21 mouse cellular contexts compared by ENCODE assay signal in the genomic region with DNA sequence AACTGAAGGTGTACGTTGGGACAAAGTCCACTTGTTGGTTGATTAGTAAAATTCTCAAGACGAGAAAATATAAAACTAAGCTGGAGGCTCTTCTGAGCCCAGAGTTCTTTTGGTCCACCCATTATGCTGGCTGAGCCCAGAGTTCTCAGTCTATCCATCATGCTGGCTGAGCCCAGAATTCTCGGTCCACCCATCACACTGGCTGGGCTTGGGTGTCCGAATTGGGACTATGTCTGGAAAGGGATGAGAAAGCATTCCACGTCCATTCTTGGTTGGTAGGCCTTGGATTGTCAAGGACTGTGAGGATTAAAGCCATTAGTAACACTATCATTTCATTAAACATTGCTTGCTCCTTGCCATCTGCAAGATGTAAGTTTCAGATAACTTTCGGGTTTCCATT. TPM values are rescaled to one million over a fixed set of nuclear protein-coding genes. Genes with fewer than 3 reads are reported as not detected.
A peak's percentile ranks its signal among the peaks of the same experiment; 100 is the strongest.
DNase-seq lines count a peak whose midpoint lies in the region; ATAC-seq and TF ChIP-seq lines count a peak whose summit lies in the region.
"Had no signal": no experiment of that assay in that cellular context is flagged by ENCODE, and none has a peak within 500 bp of the region (broad histone marks: within the 10 kb centered on the region; RNA-seq: fewer than 3 reads in every experiment).

No protein-coding gene starts in this region.

- H3K4me1 ChIP-seq in intestine, embryonic 16.5 days (ENCODE audit: control insufficient read depth, insufficient read depth, low read length), result peaks cover 12% of the 10 kb centered on the region
- H3K4me1 ChIP-seq in intestine, postnatal 0 days (replicated peaks; ENCODE audit: control insufficient read depth, insufficient read depth, low read length), result 0 out of 2 replicates have a peak, but pooled peaks cover 7% of the 10 kb centered on the region
- peaks cover 25% of the 10 kb centered on the region for H3K4me1 ChIP-seq in embryonic facial prominence, embryonic 14.5 days (ENCODE audit: control insufficient read depth, insufficient read depth, low read length)
- H3K4me1 ChIP-seq: neural tube, embryonic 15.5 days had no signal

- H3K4me2 ChIP-seq in intestine, embryonic 16.5 days (ENCODE audit: low read depth, low read length), result no peak overlapping the region
- no peak overlapping the region for H3K4me2 ChIP-seq in intestine, postnatal 0 days (replicated peaks; ENCODE audit: low read depth)
- 0 out of 2 replicates have a peak overlapping the region, but pooled peaks have one; percentile 3 for H3K4me2 ChIP-seq in embryonic facial prominence, embryonic 14.5 days (ENCODE audit: low read depth, low read length)
- H3K4me2 ChIP-seq: limb, embryonic 12.5 days; midbrain, embryonic 11.5 days; neural tube, embryonic 15.5 days had no signal

- H3K4me3 ChIP-seq in intestine, embryonic 16.5 days (ENCODE audit: low read length), result no peak overlapping the region
- H3K4me3 ChIP-seq in intestine, postnatal 0 days (ENCODE audit: low read depth, low read length), result no peak overlapping the region
- H3K4me3 ChIP-seq in embryonic facial prominence, embryonic 14.5 days (ENCODE audit: low read depth, low read length), result no peak overlapping the region
- H3K4me3 ChIP-seq: heart, embryonic 10.5 days; limb, embryonic 12.5 days; neural tube, embryonic 15.5 days had no signal

- WGBS in intestine, embryonic 16.5 days, result 62% methylated on average over 6 of the region's 6 CpGs
- WGBS in intestine, postnatal 0 days, result 53% methylated on average over 6 of the region's 6 CpGs
- WGBS in embryonic facial prominence, embryonic 14.5 days, result 62% methylated on average over 6 of the region's 6 CpGs

- peak overlapping the region; percentile 24; the same call in 1 of the 2 replicates for H3K27ac ChIP-seq in intestine, embryonic 16.5 days (ENCODE audit: low read length)
- no peak overlapping the region for H3K27ac ChIP-seq in intestine, postnatal 0 days (ENCODE audit: low read depth, low read length)
- peak overlapping the region; percentile 46; the same call in 1 of the 2 replicates for H3K27ac ChIP-seq in embryonic facial prominence, embryonic 14.5 days (replicated peaks; ENCODE audit: low read depth, low read length)
- H3K27ac ChIP-seq: heart, embryonic 10.5 days; kidney, postnatal 0 days; liver, embryonic 14.5 days; macrophage; neural tube, embryonic 15.5 days had no signal

- TF ChIP-seq CTCF in intestine, postnatal 0 days (IDR thresholded peaks at IDR 0.05; ENCODE audit: low read depth), result no peak

- no peak for ATAC-seq in intestine, embryonic 16.5 days
- ATAC-seq in intestine, postnatal 0 days, result no peak
- ATAC-seq in embryonic facial prominence, embryonic 14.5 days (ENCODE audit: low read depth), result no peak
- ATAC-seq in megakaryocyte-erythroid progenitor cell, adult 5-6 weeks (replicated peaks; ENCODE audit: low FRiP score, low TSS enrichment, poor library complexity, severe bottlenecking), result peak; percentile 71; the same call in 1 of the 2 replicates
- ATAC-seq: forebrain, embryonic 14.5 days had no signal

- no peaks in the 10 kb centered on the region for H3K27me3 ChIP-seq in intestine, embryonic 16.5 days (replicated peaks; ENCODE audit: control insufficient read depth, insufficient read depth, low read length)
- H3K27me3 ChIP-seq in intestine, postnatal 0 days (replicated peaks; ENCODE audit: control insufficient read depth, insufficient read depth, low read length), result no peaks in the 10 kb centered on the region
- H3K27me3 ChIP-seq in embryonic facial prominence, embryonic 14.5 days (replicated peaks; ENCODE audit: control insufficient read depth, insufficient read depth, low read length), result no peaks in the 10 kb centered on the region
- H3K27me3 ChIP-seq: neural tube, embryonic 15.5 days had no signal

- peak; percentile 36 for DNase-seq in lung, postnatal 14 days
- DNase-seq in lung, postnatal 36 days, result no peak
- no peak for DNase-seq in embryonic facial prominence, embryonic 14.5 days (ENCODE audit: low spot score)
- no peak for DNase-seq in cerebellum, adult 8-10 months
- DNase-seq: adrenal gland, adult 2 months; cerebellum, adult 18-20 months; cerebellum, postnatal 25 days; gastrocnemius, postnatal 10 days; right cerebral cortex, postnatal 4 days had no signal

- no peaks in the 10 kb centered on the region for H3K9me3 ChIP-seq in intestine, embryonic 16.5 days (ENCODE audit: control insufficient read depth, low read length)
- no peaks in the 10 kb centered on the region for H3K9me3 ChIP-seq in intestine, postnatal 0 days (ENCODE audit: control insufficient read depth)
- H3K9me3 ChIP-seq in embryonic facial prominence, embryonic 14.5 days (ENCODE audit: control insufficient read depth, low read length), result no peaks in the 10 kb centered on the region
- H3K9me3 ChIP-seq: heart, embryonic 10.5 days; limb, embryonic 12.5 days; neural tube, embryonic 15.5 days had no signal

- no peaks in the 10 kb centered on the region for H3K36me3 ChIP-seq in intestine, embryonic 16.5 days (ENCODE audit: control insufficient read depth, insufficient read depth, low read length)
- H3K36me3 ChIP-seq in intestine, postnatal 0 days (ENCODE audit: control insufficient read depth, insufficient read depth), result no peaks in the 10 kb centered on the region
- H3K36me3 ChIP-seq in embryonic facial prominence, embryonic 14.5 days (ENCODE audit: control insufficient read depth, insufficient read depth, low read length), result no peaks in the 10 kb centered on the region
- H3K36me3 ChIP-seq: G1E; heart, embryonic 10.5 days; limb, embryonic 12.5 days; neural tube, embryonic 15.5 days had no signal

- H3K9ac ChIP-seq in intestine, embryonic 16.5 days (ENCODE audit: low read depth, low read length), result no peak overlapping the region
- H3K9ac ChIP-seq in intestine, postnatal 0 days (ENCODE audit: low read depth, low read length), result no peak overlapping the region
- no peak overlapping the region for H3K9ac ChIP-seq in embryonic facial prominence, embryonic 14.5 days (ENCODE audit: low read depth, low read length)
- H3K9ac ChIP-seq: limb, embryonic 12.5 days; liver, embryonic 14.5 days; neural tube, embryonic 15.5 days had no signal

RNA-seq across cellular contexts. Expression of a gene that starts 38.7 kb away (rescaled TPM):
- polyA plus RNA-seq in intestine, embryonic 16.5 days (2015; fragmentation: Nextera tagmentation; extraction: Ambion mirVana), result 20.6 and 21.1 TPM in 2 replicates
- 7.9 and 8.7 TPM in 2 replicates for polyA plus RNA-seq in intestine, postnatal 0 days (2015; fragmentation: Nextera tagmentation; extraction: Ambion mirVana)
- polyA plus RNA-seq in embryonic facial prominence, embryonic 14.5 days (2014; fragmentation: Nextera tagmentation; extraction: Ambion mirVana), result 14.2 and 16.2 TPM in 2 replicates
- total RNA-seq in megakaryocyte-erythroid progenitor cell, adult 5-6 weeks (2014; fragmentation: Nextera tagmentation), result 16.0 and 18.4 TPM in 2 replicates
- total RNA-seq in megakaryocyte-erythroid progenitor cell, adult 5-6 weeks (2017), result 11.0 and 13.8 TPM in 2 replicates
- polyA plus RNA-seq: G1E had no signal
